Mouse (Mus musculus) 3134 (cell line): ENCODE results near the gene Mob1a.

Experiments used
- DNase-seq: peaks from one replicate; pipeline ENCODE4 v3.0.0-alpha.2; 2011; ENCODE audit warnings: low spot score; ENCODE audit not compliant: insufficient read length; ENCODE audit errors: extremely low read depth

Gene Mob1a

DNA sequence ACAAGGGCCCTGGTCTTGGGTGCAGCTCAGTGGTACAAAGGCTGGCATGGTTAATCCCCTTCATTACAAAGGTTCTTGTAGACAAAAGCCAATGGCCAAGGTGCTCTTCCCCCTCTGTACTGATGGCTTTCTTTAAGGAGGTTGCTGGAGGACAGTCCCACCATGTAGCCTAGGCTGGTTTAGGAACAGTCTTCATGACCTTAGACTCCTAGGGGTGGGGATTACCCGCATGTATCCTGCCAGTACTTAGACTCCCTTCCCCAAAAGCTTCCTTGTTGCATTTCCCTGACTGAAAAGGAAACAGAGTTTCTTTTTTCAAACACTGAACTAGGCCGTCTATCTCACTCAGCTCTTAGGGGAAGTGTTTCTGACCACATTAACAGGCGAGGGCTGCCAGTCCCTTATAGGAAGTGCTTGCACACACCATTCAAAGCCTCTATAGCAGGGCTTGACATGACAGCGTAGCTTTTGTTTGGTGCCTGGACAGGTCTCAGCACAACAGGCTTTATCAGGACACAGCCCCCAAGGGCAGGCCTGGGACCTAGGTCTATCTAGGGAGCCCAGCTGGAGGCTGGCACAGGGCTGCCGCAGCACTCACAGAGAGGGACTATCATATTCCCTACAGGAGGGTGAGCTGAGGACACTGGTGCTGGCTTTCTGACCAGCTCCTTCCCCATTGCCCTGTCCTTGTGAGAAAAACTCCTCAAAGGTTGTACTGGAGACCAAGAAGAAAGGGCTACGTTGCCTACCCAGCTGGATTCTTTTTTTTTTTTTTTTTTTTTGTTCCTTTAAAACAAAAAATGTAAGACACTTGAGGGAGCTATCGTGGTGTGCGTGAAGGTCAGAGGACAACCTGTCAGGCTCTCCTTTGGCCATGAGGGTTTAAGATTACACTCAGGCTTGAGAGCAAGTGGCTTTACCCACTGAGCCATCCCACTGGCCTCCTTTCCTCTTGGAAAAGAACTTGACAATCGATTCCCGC, 56.0 kb downstream of the Mob1a start:
- no peak for DNase-seq

DNA sequence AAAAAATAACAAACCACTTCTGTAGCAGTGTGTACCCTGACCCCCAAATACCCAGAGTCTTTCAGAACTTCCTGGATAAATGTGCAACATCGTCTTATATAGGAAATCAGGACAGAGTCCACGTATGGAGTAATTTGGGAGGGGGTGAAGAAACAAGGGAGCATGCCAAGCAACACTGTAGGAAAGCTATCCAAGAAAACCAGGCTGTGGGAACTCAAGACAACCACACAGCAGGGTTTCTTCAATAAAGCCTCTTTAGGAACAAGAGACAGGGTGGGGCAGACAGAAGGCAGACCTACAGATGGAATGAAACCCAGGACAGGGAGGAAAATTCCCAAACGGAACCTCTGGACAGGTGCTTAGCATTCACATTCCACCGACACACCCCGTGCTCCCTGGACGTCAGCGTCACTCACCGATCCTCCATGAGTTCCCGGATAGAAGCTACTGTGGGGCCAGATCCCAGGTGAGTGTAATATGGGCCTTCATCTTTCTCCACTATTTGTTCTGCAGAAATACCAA, 59.8 kb downstream of the Mob1a start:
- DNase-seq = no peak

DNA sequence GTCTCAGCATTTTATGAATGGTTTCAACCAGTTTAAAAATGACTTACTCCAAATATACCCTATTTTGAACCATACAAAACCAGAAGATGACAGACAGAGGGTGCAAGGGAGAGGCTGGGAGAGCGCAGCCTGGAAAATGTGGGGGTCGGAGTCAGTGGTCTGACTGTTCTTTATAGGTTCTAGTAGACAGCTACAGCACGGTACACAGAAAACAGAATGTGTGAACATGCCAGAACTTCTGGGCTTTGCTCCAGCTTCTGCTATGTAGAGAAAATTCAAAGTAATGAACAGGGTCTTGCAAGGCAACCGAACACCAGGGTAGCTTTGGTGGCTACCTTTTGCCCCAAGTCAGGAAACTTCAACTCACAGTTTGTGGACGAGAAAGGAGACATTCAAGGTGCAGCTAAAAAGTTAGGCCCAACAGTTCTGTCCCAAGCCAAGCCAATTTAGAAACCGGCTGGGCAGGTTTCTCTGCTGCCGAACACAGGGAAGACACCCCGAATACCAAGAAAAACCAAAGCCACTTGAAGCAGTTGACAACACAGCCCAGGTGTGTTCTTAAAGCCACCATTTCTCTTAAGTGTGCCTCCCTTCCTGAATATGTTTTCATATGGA, 66.5 kb downstream of the Mob1a start:
- DNase-seq = no peak
